Mouse (Mus musculus) gonadal fat pad, adult 2 months (tissue): ENCODE results near the gene Tmem179. TPM values are rescaled to one million over a fixed set of nuclear protein-coding genes. Genes with fewer than 3 reads are reported as not detected.

Experiments
- DNase-seq: peaks from one replicate; pipeline ENCODE4 v3.0.0-alpha.2; 2012; ENCODE audit warnings: low read depth
- polyA plus RNA-seq: library from polyadenylated mRNA; depleted of rRNA; stranded (reverse); fragments of >200 nt; gene quantifications from 2 replicates; pipeline ENCODE4 v1.2.3, GENCODE M21; 2012; rRNA removed

Gene Tmem179
- polyA plus RNA-seq, 1 experiment: 0.12 TPM

DNA sequence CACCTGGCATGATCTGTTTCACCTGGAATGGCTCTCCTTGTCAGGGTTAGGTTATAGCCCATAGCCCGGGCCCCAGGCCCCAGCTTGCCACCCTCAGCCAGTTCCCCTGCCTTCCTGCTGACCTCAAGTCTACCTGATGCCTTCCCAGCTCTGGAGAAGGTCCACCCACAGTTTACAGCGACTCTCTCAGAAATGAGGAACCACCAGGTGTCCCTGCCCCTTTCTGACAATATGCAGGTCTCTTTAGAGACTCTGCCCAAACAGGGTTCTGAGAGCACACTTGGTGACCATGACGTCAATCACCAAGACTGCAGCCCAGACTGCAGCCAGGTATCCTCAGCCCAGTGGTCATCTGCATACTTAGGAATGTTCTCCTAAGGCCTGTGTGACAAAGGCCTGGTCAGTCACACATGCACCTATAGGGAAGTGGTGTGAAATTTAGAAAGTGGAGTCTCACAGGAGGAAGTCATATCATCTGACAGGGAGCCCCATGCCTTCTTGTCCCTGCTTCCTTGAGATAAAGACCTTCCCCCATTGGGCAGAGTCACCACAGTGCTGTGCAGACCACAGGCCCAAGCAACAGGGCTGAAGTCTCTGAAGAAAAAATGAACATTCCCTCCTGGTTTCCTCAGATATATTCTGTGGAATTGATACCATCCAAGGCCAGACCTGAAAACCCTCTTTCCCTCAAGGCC, 52.6 kb downstream of the Tmem179 start:
- DNase-seq: no peak

DNA sequence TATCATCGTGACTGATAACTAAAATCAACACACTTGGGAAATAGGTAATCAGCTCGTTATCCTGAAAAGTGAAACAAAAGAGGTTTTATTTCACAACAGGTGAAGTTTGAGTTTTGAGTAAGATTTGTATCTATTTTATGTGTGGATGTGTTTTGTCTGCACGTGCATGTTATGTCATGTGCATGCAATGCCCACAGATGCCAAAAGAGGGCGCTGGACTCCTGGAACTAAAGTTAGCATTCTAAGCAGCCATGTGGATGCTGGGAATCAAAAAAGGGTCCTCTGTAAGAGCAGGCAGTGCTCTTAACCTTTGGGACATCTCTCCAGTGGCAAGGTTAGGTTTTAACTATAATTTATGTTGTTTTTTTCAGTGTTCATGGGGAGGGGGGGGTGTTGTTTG, 53.3 kb downstream of the Tmem179 start:
- DNase-seq: no peak

DNA sequence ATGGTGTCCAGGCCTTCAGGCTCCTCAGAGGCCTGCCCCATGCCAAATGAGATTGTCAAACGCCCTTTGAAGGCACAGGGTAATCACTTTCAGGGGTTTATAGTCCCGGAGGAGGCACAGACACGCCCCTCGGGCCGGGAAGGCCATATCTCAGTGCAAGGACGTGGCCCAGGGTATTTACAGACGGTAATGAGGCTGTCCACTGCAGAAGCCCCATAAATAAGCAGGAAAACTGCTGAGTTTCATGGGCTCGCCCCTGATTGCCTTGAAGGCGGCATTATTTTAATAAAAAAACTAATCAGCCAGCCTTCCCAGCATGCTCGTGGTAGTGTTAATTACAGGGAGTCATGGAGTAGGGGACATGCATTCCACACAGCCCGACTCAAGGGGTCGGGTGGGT, 54.1 kb downstream of the Tmem179 start:
- no peak for DNase-seq

DNA sequence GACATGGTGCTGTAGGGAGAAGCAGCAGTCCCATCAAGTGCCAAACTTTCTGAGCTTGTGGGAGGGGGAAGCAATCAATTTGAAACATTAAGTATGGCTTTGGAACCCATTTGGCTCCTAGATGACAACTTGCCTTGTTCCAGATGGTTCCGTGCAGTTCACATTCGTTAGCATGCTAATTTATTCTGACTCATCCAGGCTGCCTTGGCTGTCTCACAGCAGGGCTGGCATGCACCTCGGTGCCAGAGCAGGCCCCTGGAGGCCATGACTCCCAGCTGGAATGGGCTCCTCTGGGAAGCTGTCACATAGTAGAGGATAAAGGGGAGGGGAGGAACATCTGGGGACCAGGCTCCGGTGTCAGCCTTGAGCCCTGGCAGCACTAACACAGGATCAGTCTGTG, 58.7 kb downstream of the Tmem179 start:
- DNase-seq: no peak

DNA sequence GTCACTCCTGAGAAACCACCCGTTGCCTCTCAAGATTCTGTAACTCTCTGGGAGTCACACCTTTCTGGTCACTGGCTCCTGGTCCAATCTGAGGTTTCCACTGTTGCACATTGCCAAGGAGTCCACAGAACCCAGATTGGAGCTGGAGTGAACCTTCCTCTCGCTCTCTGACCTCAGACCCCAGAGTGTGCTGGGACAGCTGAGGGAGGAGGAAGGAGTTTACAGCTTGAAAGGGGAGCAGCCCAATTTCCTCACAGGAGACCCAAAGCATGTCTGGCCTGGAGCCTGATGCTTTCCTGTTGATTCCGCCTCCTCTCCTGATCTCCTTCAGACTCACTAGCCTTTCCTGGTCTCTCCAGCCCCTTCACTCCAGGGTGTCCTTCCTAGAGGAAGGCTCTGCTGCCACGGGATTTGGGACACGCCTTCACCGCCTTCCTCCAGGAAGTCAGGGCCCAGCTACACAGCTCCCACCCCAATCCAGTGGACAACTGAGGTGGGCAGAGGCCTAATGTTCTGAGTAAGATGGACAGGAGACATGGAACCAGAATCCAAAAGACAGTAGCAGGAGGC, 60.3 kb downstream of the Tmem179 start:
- no peak for DNase-seq

DNA sequence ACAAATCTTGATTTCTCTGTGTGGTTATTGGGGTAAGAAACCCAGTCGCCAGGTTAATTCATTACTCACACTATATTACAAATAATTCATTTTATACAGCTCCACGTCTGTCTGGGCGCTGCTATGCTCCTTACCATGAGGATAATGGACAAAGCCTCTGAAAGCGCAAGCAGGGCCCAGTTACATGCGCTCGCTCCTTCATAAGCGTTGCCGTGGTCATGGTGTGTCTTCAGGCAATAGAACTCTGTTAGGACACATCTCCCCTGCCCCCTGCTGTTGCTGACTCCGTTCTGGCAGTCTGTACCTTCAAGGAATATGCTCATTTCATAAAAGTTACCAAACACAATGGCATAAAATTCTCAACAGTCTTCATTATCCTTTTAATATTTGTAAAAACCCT, 64.7 kb downstream of the Tmem179 start:
- no peak for DNase-seq

DNA sequence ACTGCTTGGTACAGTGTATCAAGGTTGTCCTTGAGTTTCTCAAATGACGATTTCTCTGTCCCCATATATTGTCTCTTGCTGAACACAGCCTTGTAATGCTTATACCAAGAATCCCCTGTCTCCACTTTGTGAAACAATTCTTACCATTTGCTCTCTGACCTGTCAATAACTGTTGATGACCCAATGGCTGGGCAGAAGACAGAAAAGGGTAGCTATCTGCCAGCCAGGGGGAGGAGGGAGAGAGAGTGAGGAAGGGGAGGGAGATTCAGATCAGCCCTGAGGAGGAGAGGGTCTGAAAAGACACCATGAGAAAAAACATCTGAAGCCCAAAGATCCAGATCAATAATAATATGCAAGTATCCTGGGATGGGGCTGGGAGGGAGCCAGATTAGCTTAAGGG, 65.2 kb downstream of the Tmem179 start:
- DNase-seq: no peak

DNA sequence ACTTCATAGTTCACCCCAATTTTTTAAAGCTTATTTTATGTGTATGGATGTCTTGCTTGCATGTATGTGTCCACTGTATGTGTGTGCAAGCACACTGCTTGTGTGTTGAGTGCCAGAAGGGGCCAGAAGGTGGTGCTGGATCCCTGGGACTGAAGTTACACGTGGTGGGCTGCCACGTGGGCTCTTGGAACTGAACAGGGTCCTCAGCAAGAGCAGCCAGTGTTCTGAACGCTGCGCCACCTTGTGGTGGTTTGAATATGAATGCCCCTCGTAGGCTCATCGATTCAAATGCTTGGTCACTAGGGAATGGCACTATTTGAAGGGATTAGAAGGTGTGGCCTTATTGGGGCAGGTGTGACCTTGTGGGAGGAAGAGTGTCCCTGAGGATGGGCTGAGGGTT, 65.7 kb downstream of the Tmem179 start:
- no peak for DNase-seq

Other genes starting within 250 kb of the Tmem179 start
- 84.5 and 101 TPM in 2 replicates for gene A530016L24Rik, start 27.3 kb downstream of the Tmem179 start, polyA plus RNA-seq
- gene Inf2, start 72.0 kb upstream of the Tmem179 start, polyA plus RNA-seq: 23.9 and 26.5 TPM in 2 replicates
- 3.8 and 4.6 TPM in 2 replicates for gene Adssl1, start 103.3 kb upstream of the Tmem179 start, polyA plus RNA-seq
- gene Siva1, start 127.9 kb upstream of the Tmem179 start, polyA plus RNA-seq: 34.1 and 35.3 TPM in 2 replicates
- 95.2 and 117 TPM in 2 replicates for gene Akt1, start 158.1 kb upstream of the Tmem179 start, polyA plus RNA-seq
- gene Zbtb42, start 162.1 kb upstream of the Tmem179 start, polyA plus RNA-seq: 12.2 and 13.9 TPM in 2 replicates
- 35.5 and 53.5 TPM in 2 replicates for gene Cep170b, start 203.7 kb upstream of the Tmem179 start, polyA plus RNA-seq
- 53.6 and 55.4 TPM in 2 replicates for gene Pld4, start 243.9 kb upstream of the Tmem179 start, polyA plus RNA-seq